Mouse (Mus musculus): ENCODE measurements around the gene Slitrk6. TPM values are rescaled to one million over a fixed set of nuclear protein-coding genes. Genes with fewer than 3 reads are reported as not detected.

Gene Slitrk6
- polyA plus RNA-seq (2015; fragmentation: Nextera tagmentation; extraction: Ambion mirVana) = 27.3 and 33.1 TPM in 2 replicates

DNA sequence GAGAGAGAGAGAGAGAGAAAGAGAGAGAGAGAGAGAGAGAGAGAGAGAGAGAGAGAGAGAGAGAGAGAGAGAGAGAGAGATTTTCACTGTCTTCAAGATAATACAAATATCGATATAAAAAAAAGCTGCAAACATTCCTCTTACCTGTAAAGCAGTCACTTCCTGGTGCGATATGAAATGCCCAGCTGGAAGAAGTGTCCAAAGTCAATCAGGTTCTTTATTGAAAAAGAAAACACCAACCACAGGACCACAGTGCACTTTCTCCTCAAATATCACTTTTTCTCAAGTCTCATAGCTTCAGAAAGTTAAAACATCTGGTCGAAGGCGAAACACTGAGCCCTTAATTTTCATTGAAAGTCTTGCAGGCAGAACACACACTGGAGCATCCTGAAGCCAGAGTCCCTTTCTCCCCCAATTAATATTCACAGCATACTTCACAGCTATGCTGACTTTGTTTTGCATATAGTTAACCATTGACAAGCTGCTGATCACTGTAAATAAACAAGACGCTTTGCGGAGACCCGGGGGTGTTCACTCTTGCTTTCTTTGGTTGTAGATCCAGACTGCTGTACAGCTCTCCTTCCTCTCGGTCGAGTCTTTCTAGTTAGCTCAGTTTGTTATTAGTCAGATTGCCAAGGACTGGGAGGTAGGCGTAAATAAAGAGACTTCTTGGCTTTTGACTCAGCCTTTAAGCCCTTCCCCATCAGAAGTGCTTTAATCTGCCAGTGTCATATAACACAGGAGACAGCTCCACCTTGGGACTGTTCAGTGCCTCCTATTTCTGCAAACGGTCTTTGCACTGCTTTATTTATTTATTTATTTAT is at the start of gene Slitrk6:
Gene Slitrk6 (minus strand): TSS at position 666 of the 824 bp plus-strand sequence.
- peak within 1 kb of the TSS; percentile 36; the same call in 1 of the 2 replicates for H3K9ac ChIP-seq

GRCm38 (mm10) chr14:110777546-110777945 is 22.6 kb upstream of the Slitrk6 start:
- Histone ChIP-seq H3K4me1 (replicated peaks) (no peaks in the 10 kb centered on the region), H3K4me2 (replicated peaks) (no peak overlapping the region), H3K27ac (no peak overlapping the region), H3K9me3 (no peaks in the 10 kb centered on the region), H3K9ac (no peak overlapping the region), H3K27me3 (replicated peaks) (no peaks in the 10 kb centered on the region), H3K36me3 (no peaks in the 10 kb centered on the region), H3K4me3 (replicated peaks) (no peak overlapping the region)
- no peak for ATAC-seq

More for the DNA sequence above, at the start of gene Slitrk6:
- no peaks in the 10 kb centered on the region for H3K9me3 ChIP-seq
- peak within 1 kb of the TSS; percentile 75 for H3K27ac ChIP-seq
- no peaks in the 10 kb centered on the region for H3K4me1 ChIP-seq (replicated peaks)
- H3K27me3 ChIP-seq (replicated peaks) = no peaks in the 10 kb centered on the region
- peak; percentile 98 for ATAC-seq
- peaks cover 17% of the 10 kb centered on the region; the same call in 1 of the 2 replicates for H3K36me3 ChIP-seq
- 9% methylated on average over 11 of the region's 11 CpGs for WGBS
- H3K4me2 ChIP-seq (replicated peaks) = peak within 1 kb of the TSS; percentile 58
- peak within 1 kb of the TSS; percentile 36 for H3K4me3 ChIP-seq (replicated peaks)

DNA sequence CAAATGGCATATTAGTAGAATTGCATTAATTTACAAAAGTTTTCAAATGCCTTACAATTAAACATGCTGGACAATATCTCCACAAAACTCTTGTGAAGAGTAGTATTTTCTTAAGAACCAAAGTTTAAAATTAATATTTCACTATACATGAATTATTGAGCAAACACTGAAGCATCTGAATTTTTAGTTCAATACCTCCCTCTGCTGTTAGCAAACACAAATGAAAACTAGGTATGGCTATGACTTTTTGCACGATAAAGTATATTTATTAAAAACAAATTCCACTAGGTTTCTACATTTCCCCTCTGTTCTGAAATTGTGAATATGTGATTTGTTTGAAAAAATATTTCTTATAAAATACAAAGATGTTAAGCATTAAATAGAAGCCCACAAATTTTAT is 15.7 kb upstream of the Slitrk6 start:
- ATAC-seq = no peak
- Histone ChIP-seq H3K36me3 (no peaks in the 10 kb centered on the region), H3K27me3 (replicated peaks) (no peaks in the 10 kb centered on the region), H3K4me2 (replicated peaks) (no peak overlapping the region), H3K9me3 (no peaks in the 10 kb centered on the region), H3K4me1 (replicated peaks) (no peaks in the 10 kb centered on the region), H3K9ac (no peak overlapping the region), H3K4me3 (replicated peaks) (no peak overlapping the region), H3K27ac (no peak overlapping the region)
- 76% methylated on average over 1 of the region's 1 CpGs for whole genome bisulfite sequencing

DNA sequence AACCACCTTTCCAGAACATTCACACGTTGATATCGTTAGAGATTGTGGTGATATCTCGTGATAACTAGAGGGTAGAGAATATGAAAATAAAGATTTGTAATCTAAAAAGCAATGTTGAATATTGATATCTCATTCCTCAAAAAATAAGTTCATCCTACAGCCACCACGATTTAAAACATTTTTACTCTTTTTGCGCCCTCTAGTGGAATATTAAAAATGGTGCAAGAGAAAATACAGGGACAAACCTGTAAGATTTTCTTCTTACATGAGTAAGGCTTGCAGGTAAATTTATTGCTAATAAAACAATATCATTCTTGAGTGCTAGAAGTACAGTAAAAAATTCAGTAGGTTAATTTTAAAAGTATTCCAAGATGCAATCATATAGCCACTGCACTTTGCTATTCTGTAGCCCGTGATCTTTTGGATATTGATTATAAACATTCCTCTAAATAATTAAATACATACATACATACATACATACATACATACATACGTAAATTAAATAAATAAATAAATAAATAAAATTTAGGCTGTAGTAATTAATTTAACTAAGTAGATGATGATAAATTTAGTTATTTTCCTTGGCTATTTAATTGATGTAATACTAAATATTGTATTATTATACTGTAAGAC is 7.8 kb upstream of the Slitrk6 start:
- H3K4me3 ChIP-seq (replicated peaks) = no peak overlapping the region
- no peak overlapping the region for H3K4me2 ChIP-seq (replicated peaks)
- no peak overlapping the region for H3K9ac ChIP-seq
- no peak overlapping the region for H3K27ac ChIP-seq
- H3K27me3 ChIP-seq (replicated peaks) = no peaks in the 10 kb centered on the region
- ATAC-seq = no peak
- H3K36me3 ChIP-seq = no peaks in the 10 kb centered on the region
- no peaks in the 10 kb centered on the region for H3K9me3 ChIP-seq
- H3K4me1 ChIP-seq (replicated peaks) = no peaks in the 10 kb centered on the region
- WGBS = 16% methylated on average over 7 of the region's 7 CpGs

GRCm38 (mm10) chr14:110760909-110761308 is 6.0 kb upstream of the Slitrk6 start:
- Histone ChIP-seq H3K27me3 (replicated peaks) (no peaks in the 10 kb centered on the region), H3K27ac (no peak overlapping the region), H3K9me3 (no peaks in the 10 kb centered on the region), H3K36me3 (no peaks in the 10 kb centered on the region), H3K4me3 (replicated peaks) (no peak overlapping the region), H3K9ac (no peak overlapping the region), H3K4me2 (replicated peaks) (no peak overlapping the region), H3K4me1 (replicated peaks) (no peaks in the 10 kb centered on the region)
- no peak for ATAC-seq
- WGBS = 64% methylated on average over 1 of the region's 1 CpGs

DNA sequence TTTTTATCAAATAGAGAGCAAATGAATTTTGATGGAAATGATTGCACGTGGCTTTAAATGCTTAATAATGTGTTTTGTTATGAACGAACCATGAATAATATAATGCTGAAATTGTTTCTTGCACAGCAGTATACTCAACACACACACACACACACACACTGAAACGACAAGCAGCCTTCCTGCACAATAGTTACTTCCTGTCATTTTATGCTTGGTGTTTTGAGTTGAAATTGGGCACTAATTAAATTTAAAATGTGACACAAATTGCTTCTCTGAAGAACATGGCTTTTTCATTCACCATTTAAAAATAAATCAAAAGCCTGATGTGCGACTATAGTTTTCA is 330 bp upstream of the Slitrk6 start:
- Histone ChIP-seq H3K36me3 (peaks cover 11% of the 10 kb centered on the region; the same call in 1 of the 2 replicates), H3K9ac (no peak overlapping the region), H3K4me2 (replicated peaks) (peak overlapping the region; percentile 58; the same call in 1 of the 2 replicates), H3K4me1 (replicated peaks) (no peaks in the 10 kb centered on the region), H3K9me3 (no peaks in the 10 kb centered on the region), H3K27ac (no peak overlapping the region), H3K27me3 (replicated peaks) (no peaks in the 10 kb centered on the region), H3K4me3 (replicated peaks) (no peak overlapping the region)
- WGBS = 40% methylated on average over 4 of the region's 4 CpGs
- ATAC-seq = peak; percentile 47; the same call in 1 of the 2 replicates

DNA sequence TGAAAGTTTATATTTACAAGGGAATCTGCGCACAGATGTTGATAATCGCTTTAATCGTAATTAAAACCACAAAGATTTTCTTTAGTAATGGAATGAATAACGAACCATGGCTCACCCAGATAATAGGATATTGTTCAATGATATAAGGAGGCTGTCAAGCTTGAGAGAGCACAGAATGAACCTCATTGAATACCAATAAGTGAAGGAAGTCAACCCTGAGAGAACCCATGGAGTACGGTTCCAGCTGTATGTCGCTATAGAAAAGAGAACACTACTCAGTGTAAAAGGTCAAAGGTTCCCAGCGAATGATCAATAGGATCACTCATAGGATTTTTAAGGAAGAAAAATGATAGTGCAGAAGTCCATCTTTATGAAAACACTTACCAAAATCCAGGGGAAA is 15.1 kb downstream of the Slitrk6 start:
- Histone ChIP-seq H3K9ac (no peak overlapping the region), H3K4me1 (replicated peaks) (no peaks in the 10 kb centered on the region), H3K4me3 (replicated peaks) (no peak overlapping the region), H3K9me3 (no peaks in the 10 kb centered on the region), H3K27ac (no peak overlapping the region), H3K36me3 (no peaks in the 10 kb centered on the region), H3K27me3 (replicated peaks) (no peaks in the 10 kb centered on the region), H3K4me2 (replicated peaks) (no peak overlapping the region)
- ATAC-seq = no peak
- 81% methylated on average over 7 of the region's 7 CpGs for WGBS

DNA sequence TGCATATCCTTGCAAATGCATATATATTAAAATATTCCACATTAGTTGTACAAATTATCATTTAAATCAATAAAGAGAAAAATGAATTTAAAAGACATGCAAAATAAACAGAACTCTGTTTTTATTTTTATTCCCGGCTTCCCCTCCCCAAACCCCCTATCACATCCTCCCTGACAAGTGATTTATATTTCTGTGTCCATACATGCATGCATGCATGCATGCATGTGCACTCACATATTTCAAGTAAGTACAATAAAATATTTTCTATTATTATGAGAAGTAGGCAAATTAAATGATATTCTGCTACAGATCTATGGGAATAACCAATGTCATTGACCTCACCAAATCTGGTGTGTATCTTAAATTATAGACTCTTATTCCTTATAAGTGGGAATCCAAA is 15.6 kb downstream of the Slitrk6 start:
- Histone ChIP-seq H3K9ac (no peak overlapping the region), H3K36me3 (no peaks in the 10 kb centered on the region), H3K27ac (no peak overlapping the region), H3K4me1 (replicated peaks) (no peaks in the 10 kb centered on the region), H3K27me3 (replicated peaks) (no peaks in the 10 kb centered on the region), H3K4me2 (replicated peaks) (no peak overlapping the region), H3K9me3 (no peaks in the 10 kb centered on the region), H3K4me3 (replicated peaks) (no peak overlapping the region)
- 89% methylated on average over 1 of the region's 1 CpGs for WGBS
- no peak for ATAC-seq

DNA sequence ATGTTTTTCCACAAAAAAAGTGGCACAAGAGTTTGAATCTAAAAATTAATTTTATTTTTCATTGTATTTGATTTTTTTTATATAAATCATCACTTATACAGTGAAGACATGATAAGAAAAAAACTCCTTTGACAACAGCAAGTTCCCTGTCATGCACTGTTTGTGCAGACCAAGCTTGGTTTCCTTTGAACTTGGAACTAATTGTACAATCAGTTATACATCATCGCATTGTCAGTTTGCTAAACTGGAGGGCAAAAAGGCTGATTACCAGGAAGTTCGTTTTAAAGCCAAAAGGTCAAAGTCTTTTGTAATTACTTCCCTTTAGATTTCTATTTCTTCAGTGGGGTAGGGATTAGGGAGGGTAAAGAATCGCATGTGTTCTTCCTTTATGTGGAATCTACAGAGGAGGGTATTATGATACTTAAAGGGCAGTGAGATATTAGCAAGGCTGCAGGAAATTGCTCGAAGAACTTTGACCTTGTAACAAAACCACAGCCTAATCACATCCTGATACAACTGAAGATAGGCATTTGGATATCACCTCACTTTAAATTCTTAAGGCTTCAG is 26.5 kb downstream of the Slitrk6 start:
- H3K36me3 ChIP-seq = no peaks in the 10 kb centered on the region
- no peak overlapping the region for H3K27ac ChIP-seq
- 48% methylated on average over 4 of the region's 4 CpGs for WGBS
- no peak overlapping the region for H3K4me2 ChIP-seq (replicated peaks)
- H3K9ac ChIP-seq = no peak overlapping the region
- no peaks in the 10 kb centered on the region for H3K4me1 ChIP-seq (replicated peaks)
- no peaks in the 10 kb centered on the region for H3K27me3 ChIP-seq (replicated peaks)
- H3K4me3 ChIP-seq (replicated peaks) = no peak overlapping the region
- ATAC-seq = peak; percentile 96
- H3K9me3 ChIP-seq = no peaks in the 10 kb centered on the region

DNA sequence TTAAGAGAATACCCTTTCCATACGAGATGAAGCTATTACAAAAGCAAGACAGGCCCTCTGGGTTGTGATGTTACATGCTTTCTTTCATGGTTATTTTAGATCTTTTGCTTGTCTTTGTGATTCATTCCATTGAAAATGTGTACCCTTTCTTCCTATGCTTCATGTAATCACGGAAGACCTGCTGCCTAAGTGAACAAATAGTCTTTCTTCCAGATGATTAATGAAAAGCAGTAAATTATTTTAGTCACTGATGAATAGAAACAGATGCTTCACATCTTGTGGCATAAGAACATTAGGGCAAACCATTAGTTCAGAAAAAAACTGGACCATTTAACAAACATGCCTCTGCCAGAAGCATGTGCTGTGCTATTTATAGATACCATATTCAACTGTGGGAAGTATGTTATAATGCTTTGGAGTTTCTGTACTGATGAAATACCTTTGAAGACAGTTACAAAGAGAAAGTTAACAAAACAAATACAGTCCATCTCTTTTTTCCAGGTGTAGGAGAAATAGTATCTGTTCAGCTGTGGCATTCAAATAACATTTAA is 30.8 kb downstream of the Slitrk6 start:
- Histone ChIP-seq H3K9me3 (no peaks in the 10 kb centered on the region), H3K27ac (no peak overlapping the region)
- 24% methylated on average over 2 of the region's 2 CpGs for WGBS

More for the DNA sequence above, 30.8 kb downstream of the Slitrk6 start:
- Histone ChIP-seq H3K4me2 (replicated peaks) (no peak overlapping the region), H3K4me3 (replicated peaks) (no peak overlapping the region), H3K4me1 (replicated peaks) (no peaks in the 10 kb centered on the region), H3K9ac (no peak overlapping the region), H3K36me3 (no peaks in the 10 kb centered on the region), H3K27me3 (replicated peaks) (no peaks in the 10 kb centered on the region)
- no peak for ATAC-seq
